Mouse (Mus musculus) heart, postnatal 25 days (tissue): ENCODE results near the gene Pcdh9. TPM values are rescaled to one million over a fixed set of nuclear protein-coding genes. Genes with fewer than 3 reads are reported as not detected.

Experiments
- DNase-seq: peaks from one replicate; pipeline ENCODE4 v3.0.0; 2022; ENCODE audit warnings: low spot score
- intact Hi-C: fragments of 180-260 bp; cut with DNase I; formaldehyde crosslinking; loops from one replicate; pipeline ENCODE4 v1.15.1; 2025
- total RNA-seq, 2 experiments: library from RNA; stranded (reverse); gene quantifications; 2 replicates each; pipeline ENCODE4 v1.2.3; 2021

Pcdh9 gene
- total RNA-seq, 2 experiments from 2014 or later: 1.5 to 1.8 TPM

GRCm38 (mm10) chr14:93416752-93417151 is 473.7 kb downstream of the Pcdh9 start:
- intact Hi-C loops: no loop called here
- no peak for DNase-seq

- no peak for DNase-seq
- intact Hi-C loops: no loop called here
Measured at GRCm38 (mm10) chr14:93415496-93415895, 475.0 kb downstream of the Pcdh9 start.

GRCm38 (mm10) chr14:93409314-93409713 is 481.2 kb downstream of the Pcdh9 start:
- no peak for DNase-seq
- intact Hi-C loops: no loop called here

- DNase-seq: no peak
- intact Hi-C loops: no loop called here
Measured at GRCm38 (mm10) chr14:93407747-93408146, 482.7 kb downstream of the Pcdh9 start.

- no peak for DNase-seq
- intact Hi-C loops: no loop called here
Measured at GRCm38 (mm10) chr14:93385090-93385489, 505.4 kb downstream of the Pcdh9 start.

- no peak for DNase-seq
- intact Hi-C loops: no loop called here
Measured at GRCm38 (mm10) chr14:93381163-93381562, 509.3 kb downstream of the Pcdh9 start.

- DNase-seq: no peak
- intact Hi-C loops: no loop called here
Measured at GRCm38 (mm10) chr14:93380757-93381156, 509.7 kb downstream of the Pcdh9 start.

GRCm38 (mm10) chr14:93376159-93376558 is 514.3 kb downstream of the Pcdh9 start:
- no peak for DNase-seq
- intact Hi-C loops: no loop called here

- DNase-seq: no peak
- intact Hi-C loops: no loop called here
Measured at GRCm38 (mm10) chr14:93374181-93374580, 516.3 kb downstream of the Pcdh9 start.

- intact Hi-C loops: no loop called here
- DNase-seq: no peak
Measured at GRCm38 (mm10) chr14:93354150-93354549, 536.3 kb downstream of the Pcdh9 start.

- intact Hi-C loops: no loop called here
- peak; percentile 61 for DNase-seq
Measured at GRCm38 (mm10) chr14:93350906-93351305, 539.6 kb downstream of the Pcdh9 start.

- intact Hi-C loops: no loop called here
- no peak for DNase-seq
Measured at GRCm38 (mm10) chr14:93349166-93349565, 541.3 kb downstream of the Pcdh9 start.

GRCm38 (mm10) chr14:93347031-93347430 is 543.4 kb downstream of the Pcdh9 start:
- no peak for DNase-seq
- intact Hi-C loops: no loop called here

GRCm38 (mm10) chr14:93342781-93343180 is 547.7 kb downstream of the Pcdh9 start:
- intact Hi-C loops: no loop called here
- DNase-seq: no peak

GRCm38 (mm10) chr14:93341390-93341789 is 549.1 kb downstream of the Pcdh9 start:
- no peak for DNase-seq
- intact Hi-C loops: no loop called here

GRCm38 (mm10) chr14:93329247-93329646 is 561.2 kb downstream of the Pcdh9 start:
- DNase-seq: no peak
- intact Hi-C loops: no loop called here

- intact Hi-C loops: loop anchor here (5.0 kb wide), 1 partner anchor 570 kb away; no protein-coding TSS in a partner anchor
- DNase-seq: no peak
Measured at GRCm38 (mm10) chr14:93317393-93317792, 573.1 kb downstream of the Pcdh9 start.

GRCm38 (mm10) chr14:93288361-93288760 is 602.1 kb downstream of the Pcdh9 start:
- intact Hi-C loops: no loop called here
- no peak for DNase-seq

- no peak for DNase-seq
- intact Hi-C loops: no loop called here
Measured at GRCm38 (mm10) chr14:93287642-93288041, 602.8 kb downstream of the Pcdh9 start.

- intact Hi-C loops: no loop called here
- DNase-seq: no peak
Measured at GRCm38 (mm10) chr14:93285136-93285535, 605.3 kb downstream of the Pcdh9 start.

- DNase-seq: no peak
- intact Hi-C loops: no loop called here
Measured at GRCm38 (mm10) chr14:93284009-93284408, 606.5 kb downstream of the Pcdh9 start.

- intact Hi-C loops: no loop called here
Measured at GRCm38 (mm10) chr14:93275661-93276060, 614.8 kb downstream of the Pcdh9 start.

GRCm38 (mm10) chr14:93274767-93275166 is 615.7 kb downstream of the Pcdh9 start:
- no peak for DNase-seq
- intact Hi-C loops: no loop called here

More at GRCm38 (mm10) chr14:93275661-93276060, 614.8 kb downstream of the Pcdh9 start:
- no peak for DNase-seq
